Mouse (Mus musculus) C2C12 (cell line): ENCODE measurements at regions not wholly inside any gene's neighbourhood (a gene's known extent, or its start where the extent isn't known, plus 50 kb on each side); places are given as distances from the start of the nearest gene placed in this dataset.

Experiments used
- H3K27me3 ChIP-seq: one replicate; pipeline ENCODE4 v1.6.1; 2011; ENCODE audit not compliant: control insufficient read depth, insufficient read depth, insufficient read length
- H3K36me3 ChIP-seq: one replicate; pipeline ENCODE4 v1.6.1; 2011; ENCODE audit not compliant: control insufficient read depth, insufficient read depth
- H3K4me3 ChIP-seq: one replicate; pipeline ENCODE4 v1.5.1; 2011; ENCODE audit warnings: mild to moderate bottlenecking, control low read depth; ENCODE audit not compliant: poor library complexity, insufficient read depth, severe bottlenecking
- H3K79me2 ChIP-seq: one replicate; pipeline ENCODE4 v1.6.1; 2011; ENCODE audit not compliant: control insufficient read depth, insufficient read depth
- H3K79me3 ChIP-seq: one replicate; pipeline ENCODE4 v1.6.1; 2011; ENCODE audit warnings: low read depth, control low read depth
- H3ac ChIP-seq: one replicate; pipeline ENCODE3; 2011; ENCODE audit warnings: low read depth; ENCODE audit not compliant: control insufficient read depth, insufficient read length
- CEBPB ChIP-seq: IDR thresholded peaks from one replicate; pipeline ENCODE4 v1.6.1; 2011; ENCODE audit warnings: low read depth, mild to moderate bottlenecking, control low read depth, moderate library complexity
- CTCF ChIP-seq: IDR thresholded peaks from one replicate; pipeline ENCODE4 v1.5.1; 2011; ENCODE audit not compliant: control insufficient read depth, insufficient read depth, insufficient read length
- FOSL1 ChIP-seq: IDR thresholded peaks from one replicate; pipeline ENCODE4 v1.8.0; 2011; ENCODE audit warnings: mild to moderate bottlenecking, low read length; ENCODE audit not compliant: poor library complexity, insufficient read depth, severe bottlenecking
- MAX ChIP-seq: IDR thresholded peaks from one replicate; pipeline ENCODE4 v1.6.1; 2011; ENCODE audit warnings: mild to moderate bottlenecking, control low read depth
- MYOD1 ChIP-seq: IDR thresholded peaks from one replicate; pipeline ENCODE4 v1.6.1; 2011; ENCODE audit warnings: low read depth; ENCODE audit not compliant: control insufficient read depth, insufficient read length
- MYOG ChIP-seq: IDR thresholded peaks from one replicate; pipeline ENCODE4 v1.6.1; 2011; ENCODE audit not compliant: control insufficient read depth, insufficient read length; ENCODE audit errors: extremely low read depth
- USF1 ChIP-seq: IDR thresholded peaks from one replicate; pipeline ENCODE4 v1.6.1; 2011; ENCODE audit warnings: low read depth, mild to moderate bottlenecking, control low read depth, moderate library complexity

- Histone ChIP-seq H3K36me3 (no peaks in the 10 kb centered on the region), H3K79me2 (no peaks in the 10 kb centered on the region), H3K4me3 (no peak overlapping the region), H3ac (no peak overlapping the region), H3K79me3 (no peaks in the 10 kb centered on the region), H3K27me3 (no peaks in the 10 kb centered on the region)
- TF ChIP-seq FOSL1 (no peak), CEBPB (no peak), USF1 (no peak), MYOD1 (no peak), MAX (no peak), CTCF (no peak), MYOG (no peak)
Measured at GRCm38 (mm10) chr11:19189778-19190177, 171.0 kb upstream of the Meis1 start.

GRCm38 (mm10) chr11:19194464-19194863 is 175.7 kb upstream of the Meis1 start:
- H3K27me3 ChIP-seq: no peaks in the 10 kb centered on the region
- H3ac ChIP-seq: no peak overlapping the region
- no peak overlapping the region for H3K4me3 ChIP-seq
- no peaks in the 10 kb centered on the region for H3K79me2 ChIP-seq
- no peaks in the 10 kb centered on the region for H3K36me3 ChIP-seq
- TF ChIP-seq USF1 (no peak), MYOG (no peak), MAX (no peak), CEBPB (no peak)
- no peaks in the 10 kb centered on the region for H3K79me3 ChIP-seq

DNA sequence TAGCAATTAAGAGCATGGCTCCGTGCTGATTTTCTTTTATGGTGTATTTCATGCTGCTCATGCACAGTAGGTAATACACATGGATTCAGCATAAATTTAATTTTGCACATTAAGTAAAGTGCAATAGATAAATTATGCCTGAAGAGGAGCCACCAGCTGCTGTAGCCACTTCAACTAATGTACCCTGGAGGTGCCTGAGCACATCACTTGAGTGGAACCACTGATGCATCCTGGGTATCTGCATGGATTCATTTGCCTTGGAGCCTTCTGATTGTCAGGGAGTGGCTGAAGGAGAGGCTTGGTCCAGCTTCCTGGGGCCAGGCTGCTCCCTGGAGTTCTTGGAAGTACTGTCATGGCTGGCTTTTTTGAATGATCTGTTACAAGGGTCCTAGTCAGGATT is 179.0 kb upstream of the Meis1 start:
- Histone ChIP-seq H3ac (no peak overlapping the region), H3K79me2 (no peaks in the 10 kb centered on the region), H3K27me3 (no peaks in the 10 kb centered on the region), H3K36me3 (no peaks in the 10 kb centered on the region), H3K4me3 (no peak overlapping the region), H3K79me3 (no peaks in the 10 kb centered on the region)
- no peak for TF ChIP-seq CTCF
- no peak for TF ChIP-seq USF1
- TF ChIP-seq MYOD1: no peak
- TF ChIP-seq FOSL1: no peak
- no peak for TF ChIP-seq MAX
- no peak for TF ChIP-seq MYOG
- TF ChIP-seq CEBPB: no peak

GRCm38 (mm10) chr11:19202602-19203517 is 184.1 kb upstream of the Meis1 start:
- H3K36me3 ChIP-seq: no peaks in the 10 kb centered on the region
- H3K4me3 ChIP-seq: no peak overlapping the region
- H3ac ChIP-seq: no peak overlapping the region
- no peaks in the 10 kb centered on the region for H3K79me2 ChIP-seq
- no peaks in the 10 kb centered on the region for H3K79me3 ChIP-seq
- no peaks in the 10 kb centered on the region for H3K27me3 ChIP-seq
- no peak for TF ChIP-seq USF1
- no peak for TF ChIP-seq CTCF
- no peak for TF ChIP-seq MYOG
- no peak for TF ChIP-seq MYOD1
- no peak for TF ChIP-seq FOSL1
- TF ChIP-seq CEBPB: no peak
- no peak for TF ChIP-seq MAX

- Histone ChIP-seq H3K4me3 (no peak overlapping the region), H3ac (no peak overlapping the region), H3K36me3 (no peaks in the 10 kb centered on the region), H3K79me2 (no peaks in the 10 kb centered on the region), H3K79me3 (no peaks in the 10 kb centered on the region), H3K27me3 (no peaks in the 10 kb centered on the region)
- TF ChIP-seq MYOD1 (no peak), FOSL1 (no peak), USF1 (no peak), MAX (no peak), CEBPB (no peak), MYOG (no peak), CTCF (no peak)
Measured at GRCm38 (mm10) chr11:19203518-19203900, 184.7 kb upstream of the Meis1 start.
